Mouse (Mus musculus) left cerebral cortex, adult 18-20 months (tissue): ENCODE results near the gene Ubl4a. TPM values are rescaled to one million over a fixed set of nuclear protein-coding genes. Genes with fewer than 3 reads are reported as not detected.
A peak's percentile ranks its signal among the peaks of the same experiment; 100 is the strongest.
"Not testable (repeated sequence)": the region's sequence is repeated elsewhere in the genome, so short reads cannot be mapped to it uniquely, and the experiment has no call there.

Source experiments
- DNase-seq, 2 experiments: peaks; one replicate each; pipeline ENCODE4 v3.0.0; 2021 to 2022; ENCODE audit warnings: low spot score in 2 of 2, mixed read lengths in 1 of 2
- long read RNA-seq, 2 experiments: library from polyadenylated mRNA; stranded (forward); transcript quantifications; one replicate each; pipeline ENCODE4 v2.0.0; 2021
- total RNA-seq, 2 experiments: library from RNA; stranded (reverse); gene quantifications; 2 replicates each; pipeline ENCODE4 v1.2.3; 2021

Gene Ubl4a
- total RNA-seq = 10 to 100 TPM; 68.3 to 71.6 TPM
- long read RNA-seq, experiment 1, transcript Ubl4a-206 (4 exons, 2,442 nt) = major isoform, 148 of 210 reads
- long read RNA-seq, experiment 1, transcript Ubl4a-203 (3 exons, 2,220 nt) = minor isoform, 30 of 210 reads
- long read RNA-seq, experiment 1, partial matches to known transcripts = 5 of 210 reads
- long read RNA-seq, experiment 1, other reads (novel, unspliced or antisense) = 25 of 210 reads
- long read RNA-seq, experiment 2, transcript Ubl4a-203 (3 exons, 2,220 nt) = minor isoform, 18 of 137 reads
- long read RNA-seq, experiment 2, transcript Ubl4a-206 (4 exons, 2,442 nt) = major isoform, 106 of 137 reads
- long read RNA-seq, experiment 2, partial matches to known transcripts = 1 of 137 reads
- long read RNA-seq, experiment 2, other reads (novel, unspliced or antisense) = 12 of 137 reads

GRCm38 (mm10) chrX:74372888-74373549 is at the start of gene Ubl4a, which contains the start of gene Slc10a3:
TSS of gene Ubl4a (minus strand) at chrX:74373218.
TSS of gene Slc10a3 (minus strand) at chrX:74373349.
- peak; percentile 71 to 85 for DNase-seq

- peak; percentile 58 to 59 for DNase-seq
Observed at GRCm38 (mm10) chrX:74413377-74413776, 40.4 kb upstream of the Ubl4a start.

GRCm38 (mm10) chrX:74408340-74408739 is 35.3 kb upstream of the Ubl4a start:
- no peak for DNase-seq

GRCm38 (mm10) chrX:74400136-74400535 is 27.1 kb upstream of the Ubl4a start:
- no peak for DNase-seq

GRCm38 (mm10) chrX:74392535-74393443 is 19.8 kb upstream of the Ubl4a start, which contains the start of the genes Fam3a and Ikbkg:
TSS of gene Fam3a (minus strand) at chrX:74393272.
TSS of gene Ikbkg (plus strand) at chrX:74393290.
- DNase-seq = peak; percentile 68 to 77

GRCm38 (mm10) chrX:74388153-74388552 is 15.1 kb upstream of the Ubl4a start:
- DNase-seq = no peak

- no peak for DNase-seq
Observed at GRCm38 (mm10) chrX:74384451-74384850, 11.4 kb upstream of the Ubl4a start.

GRCm38 (mm10) chrX:74368209-74368909 is 4.7 kb downstream of the Ubl4a start:
- DNase-seq = peak; percentile 49 to 64

GRCm38 (mm10) chrX:74367512-74367911 is 5.5 kb downstream of the Ubl4a start:
- no peak for DNase-seq

- no peak for DNase-seq
Observed at GRCm38 (mm10) chrX:74359171-74359570, 13.8 kb downstream of the Ubl4a start.

GRCm38 (mm10) chrX:74357069-74357468 is 15.9 kb downstream of the Ubl4a start:
- not testable (repeated sequence) for DNase-seq

GRCm38 (mm10) chrX:74353467-74353770 is 19.6 kb downstream of the Ubl4a start, which contains the start of gene Lage3:
TSS of gene Lage3 (minus strand) at chrX:74353618.
- DNase-seq = peak; percentile 72 to 82

GRCm38 (mm10) chrX:74352645-74353466 is 20.2 kb downstream of the Ubl4a start:
- no peak for DNase-seq

GRCm38 (mm10) chrX:74330166-74330930 is 42.7 kb downstream of the Ubl4a start:
- DNase-seq = no peak

- no peak for DNase-seq
Observed at GRCm38 (mm10) chrX:74329215-74329671, 43.8 kb downstream of the Ubl4a start.

- peak; percentile 43 to 58 for DNase-seq
Observed at GRCm38 (mm10) chrX:74328725-74329161, 44.3 kb downstream of the Ubl4a start, which contains the start of gene Plxna3. TSS of gene Plxna3 (plus strand) at chrX:74329066.
